Mouse (Mus musculus): ENCODE measurements around the gene Dennd5a. TPM values are rescaled to one million over a fixed set of nuclear protein-coding genes. Genes with fewer than 3 reads are reported as not detected.

The Dennd5a gene
- total RNA-seq, 2 experiments from 2014 or later = 34.4 to 52.4 TPM

GRCm38 (mm10) chr7:109960613-109961154 is 414 bp upstream of the Dennd5a start:
- intact Hi-C loops (cut with DNase I) = loop anchor here (2.0 kb wide), 1 partner anchor 26 kb away; the partner anchor contains the start of gene Tmem41b
- no peak for DNase-seq
- Histone ChIP-seq H3K27ac (peak overlapping the region; percentile 95), H3K4me3 (peak overlapping the region; percentile 85)
- TF ChIP-seq CTCF (IDR thresholded peaks at IDR 0.05) = no peak

GRCm38 (mm10) chr7:109958843-109959715 is 1.2 kb downstream of the Dennd5a start:
- intact Hi-C loops (cut with DNase I) = no loop called here

GRCm38 (mm10) chr7:109957996-109958789 is 2.1 kb downstream of the Dennd5a start:
- peak overlapping the region; percentile 95 for H3K27ac ChIP-seq
- H3K4me3 ChIP-seq = peak overlapping the region; percentile 85
- DNase-seq = no peak
- no peak for TF ChIP-seq CTCF (IDR thresholded peaks at IDR 0.05)
- intact Hi-C loops (cut with DNase I) = no loop called here

More at GRCm38 (mm10) chr7:109958843-109959715, 1.2 kb downstream of the Dennd5a start:
- Histone ChIP-seq H3K4me3 (peak overlapping the region; percentile 85), H3K27ac (peak overlapping the region; percentile 95)
- TF ChIP-seq CTCF (IDR thresholded peaks at IDR 0.05) = no peak
- DNase-seq = peak; percentile 45

- no peak for DNase-seq
- H3K27ac ChIP-seq = peak overlapping the region; percentile 28; the same call in 1 of the 2 replicates
- TF ChIP-seq CTCF (IDR thresholded peaks at IDR 0.05) = no peak
- H3K4me3 ChIP-seq = no peak overlapping the region
- intact Hi-C loops (cut with DNase I) = no loop called here
Measured at GRCm38 (mm10) chr7:109954622-109955401, 5.5 kb downstream of the Dennd5a start.

GRCm38 (mm10) chr7:109951297-109951696 is 9.0 kb downstream of the Dennd5a start:
- DNase-seq = no peak
- Histone ChIP-seq H3K27ac (no peak overlapping the region), H3K4me3 (no peak overlapping the region)
- no peak for TF ChIP-seq CTCF (IDR thresholded peaks at IDR 0.05)
- intact Hi-C loops (cut with DNase I) = no loop called here

- Histone ChIP-seq H3K27ac (0 out of 2 replicates have a peak overlapping the region, but pooled peaks have one; percentile 3), H3K4me3 (no peak overlapping the region)
- no peak for DNase-seq
- TF ChIP-seq CTCF (IDR thresholded peaks at IDR 0.05) = no peak
- intact Hi-C loops (cut with DNase I) = no loop called here
Measured at GRCm38 (mm10) chr7:109944421-109945034, 15.7 kb downstream of the Dennd5a start.

- H3K4me3 ChIP-seq = no peak overlapping the region
- DNase-seq = no peak
- intact Hi-C loops (cut with DNase I) = no loop called here
- no peak overlapping the region for H3K27ac ChIP-seq
- TF ChIP-seq CTCF (IDR thresholded peaks at IDR 0.05) = peak; percentile 42; the same call in 1 of the 2 replicates
Measured at GRCm38 (mm10) chr7:109929628-109930027, 30.6 kb downstream of the Dennd5a start.

- no peak overlapping the region for H3K27ac ChIP-seq
- intact Hi-C loops (cut with DNase I) = no loop called here
- no peak overlapping the region for H3K4me3 ChIP-seq
- no peak for TF ChIP-seq CTCF (IDR thresholded peaks at IDR 0.05)
- DNase-seq = no peak
Measured at GRCm38 (mm10) chr7:109928365-109928764, 31.9 kb downstream of the Dennd5a start.

GRCm38 (mm10) chr7:109924965-109925364 is 35.3 kb downstream of the Dennd5a start:
- no peak for TF ChIP-seq CTCF (IDR thresholded peaks at IDR 0.05)
- intact Hi-C loops (cut with DNase I) = no loop called here
- no peak for DNase-seq
- Histone ChIP-seq H3K27ac (no peak overlapping the region), H3K4me3 (no peak overlapping the region)

- H3K27ac ChIP-seq = no peak overlapping the region
- intact Hi-C loops (cut with DNase I) = no loop called here
- no peak for TF ChIP-seq CTCF (IDR thresholded peaks at IDR 0.05)
- DNase-seq = no peak
- no peak overlapping the region for H3K4me3 ChIP-seq
Measured at GRCm38 (mm10) chr7:109922889-109923288, 37.4 kb downstream of the Dennd5a start.

GRCm38 (mm10) chr7:109906165-109906564 is 54.1 kb downstream of the Dennd5a start:
- intact Hi-C loops (cut with DNase I) = no loop called here
- no peak for TF ChIP-seq CTCF (IDR thresholded peaks at IDR 0.05)
- H3K4me3 ChIP-seq = no peak overlapping the region
- no peak overlapping the region for H3K27ac ChIP-seq
- no peak for DNase-seq
